Mouse (Mus musculus) cerebellum, postnatal 25 days (tissue): ENCODE data around the gene Pmpcb.

ENCODE experiments used
- DNase-seq, 2 experiments: peaks; one replicate each; pipeline ENCODE4 v3.0.0; 2021; ENCODE audit warnings: mixed read lengths in 2 of 2

Gene Pmpcb

GRCm38 (mm10) chr5:21732930-21733329 lies 4.0 kb upstream of the Pmpcb start:
- peak; percentile 51 to 61 for DNase-seq

GRCm38 (mm10) chr5:21735100-21735499 lies 1.8 kb upstream of the Pmpcb start:
- peak in 1 of 2 experiments; percentile 27 for DNase-seq

DNA sequence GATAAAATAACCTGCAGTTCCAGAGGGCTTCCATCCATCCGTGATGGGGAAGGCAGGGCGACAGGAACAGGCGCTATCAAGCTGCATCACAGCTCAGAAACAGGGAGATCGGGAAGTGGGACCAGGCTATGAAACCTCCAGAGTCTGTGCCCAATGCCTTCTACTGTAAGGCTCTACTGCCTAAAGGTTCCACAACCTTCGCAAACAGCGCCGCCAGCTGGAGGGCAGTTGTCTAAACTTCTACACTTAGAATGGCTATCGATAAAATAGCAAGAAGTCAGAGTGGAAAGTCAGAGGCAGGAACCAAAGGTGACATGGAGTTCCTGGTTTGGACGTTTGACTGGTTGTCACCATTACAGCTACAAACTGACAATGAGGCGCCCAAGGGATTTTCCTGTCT lies 1.4 kb upstream of the Pmpcb start:
- peak; percentile 46 to 83 for DNase-seq

- DNase-seq: no peak
Measured at GRCm38 (mm10) chr5:21736046-21736445, 895 bp upstream of the Pmpcb start.

DNA sequence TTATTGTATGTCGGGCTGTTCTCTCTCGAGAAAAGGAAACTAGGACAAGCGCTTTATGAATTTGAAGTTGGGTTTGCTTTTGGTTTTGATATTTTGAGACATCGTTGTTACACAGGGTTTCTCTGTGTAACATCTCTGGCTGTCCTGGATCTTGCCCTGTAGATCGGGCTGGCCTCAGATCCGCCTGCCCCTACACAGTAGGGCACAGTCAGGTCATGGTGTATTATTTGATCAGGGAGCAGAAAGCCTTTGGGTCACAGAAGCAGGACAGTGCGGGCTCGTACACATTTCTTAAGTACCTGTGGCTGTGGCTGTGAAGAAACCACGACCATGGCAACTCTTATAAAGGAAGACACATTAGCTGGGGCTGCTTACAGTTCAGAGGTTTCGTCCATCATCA lies 679 bp downstream of the Pmpcb start:
- DNase-seq: no peak

GRCm38 (mm10) chr5:21739120-21739519 lies 2.2 kb downstream of the Pmpcb start:
- no peak for DNase-seq

GRCm38 (mm10) chr5:21739881-21740280 lies 2.9 kb downstream of the Pmpcb start:
- no peak for DNase-seq

DNA sequence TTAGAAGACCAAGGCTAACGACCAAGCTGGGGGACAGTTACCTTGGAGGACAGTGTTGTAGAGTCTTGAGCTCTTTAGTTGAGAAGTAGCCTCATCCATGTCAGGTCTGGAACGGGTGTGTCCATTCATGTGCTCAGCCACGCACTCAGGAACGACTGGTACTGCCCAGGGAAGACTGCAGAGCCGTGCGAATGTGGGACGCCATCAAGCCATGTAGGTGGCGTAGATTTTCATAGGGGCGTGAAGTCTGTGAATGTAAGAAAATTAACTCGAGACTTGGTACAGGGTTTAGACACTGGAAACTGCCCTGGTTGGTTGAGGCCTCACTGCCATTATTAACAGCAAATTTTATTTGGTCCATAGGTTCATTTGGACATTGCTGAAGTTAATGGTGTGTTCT lies 6.7 kb downstream of the Pmpcb start:
- DNase-seq: no peak

- DNase-seq: no peak
Measured at GRCm38 (mm10) chr5:21744651-21745050, 7.7 kb downstream of the Pmpcb start.

DNA sequence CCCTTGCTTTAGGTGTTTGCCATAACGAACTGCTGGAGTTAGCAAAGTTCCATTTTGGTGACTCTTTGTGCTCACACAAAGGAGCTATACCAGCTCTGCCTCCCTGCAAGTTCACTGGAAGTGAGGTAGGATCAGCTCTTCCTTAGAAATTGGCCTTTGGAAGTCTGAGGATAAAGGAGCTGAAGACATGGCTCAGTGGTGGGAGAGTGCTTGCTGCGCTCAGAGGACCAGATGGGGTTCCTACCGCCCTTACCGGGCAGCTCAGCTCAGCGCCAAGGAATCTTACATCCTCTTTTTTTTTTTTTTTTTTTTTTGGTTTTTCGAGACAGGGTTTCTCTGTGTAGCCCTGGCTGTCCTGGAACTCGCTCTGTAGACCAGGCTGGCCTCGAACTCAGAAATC lies 9.0 kb downstream of the Pmpcb start:
- DNase-seq: no peak

- no peak for DNase-seq
Measured at GRCm38 (mm10) chr5:21768506-21768905, 31.6 kb downstream of the Pmpcb start.

DNA sequence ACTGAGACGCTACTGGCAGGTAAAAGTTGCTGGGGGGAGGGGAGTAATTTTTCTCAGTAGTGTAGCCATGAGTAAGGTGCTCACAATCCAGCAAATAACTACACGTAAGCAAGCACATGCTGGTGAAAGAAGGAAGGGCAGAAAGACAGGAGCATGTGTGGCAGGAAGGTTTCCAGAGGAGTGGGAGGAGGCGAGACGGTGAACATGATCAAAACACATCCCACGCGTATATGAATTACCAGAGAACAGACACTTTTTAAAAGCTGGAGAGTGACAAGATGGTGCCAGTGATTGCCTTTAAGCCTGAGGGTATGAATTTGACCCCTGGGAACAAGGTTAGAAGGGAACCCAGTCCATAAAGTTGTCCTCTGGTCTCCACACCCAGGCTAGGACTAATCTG lies 32.9 kb downstream of the Pmpcb start:
- DNase-seq: no peak

- DNase-seq: no peak
Measured at GRCm38 (mm10) chr5:21776491-21776890, 39.5 kb downstream of the Pmpcb start.

DNA sequence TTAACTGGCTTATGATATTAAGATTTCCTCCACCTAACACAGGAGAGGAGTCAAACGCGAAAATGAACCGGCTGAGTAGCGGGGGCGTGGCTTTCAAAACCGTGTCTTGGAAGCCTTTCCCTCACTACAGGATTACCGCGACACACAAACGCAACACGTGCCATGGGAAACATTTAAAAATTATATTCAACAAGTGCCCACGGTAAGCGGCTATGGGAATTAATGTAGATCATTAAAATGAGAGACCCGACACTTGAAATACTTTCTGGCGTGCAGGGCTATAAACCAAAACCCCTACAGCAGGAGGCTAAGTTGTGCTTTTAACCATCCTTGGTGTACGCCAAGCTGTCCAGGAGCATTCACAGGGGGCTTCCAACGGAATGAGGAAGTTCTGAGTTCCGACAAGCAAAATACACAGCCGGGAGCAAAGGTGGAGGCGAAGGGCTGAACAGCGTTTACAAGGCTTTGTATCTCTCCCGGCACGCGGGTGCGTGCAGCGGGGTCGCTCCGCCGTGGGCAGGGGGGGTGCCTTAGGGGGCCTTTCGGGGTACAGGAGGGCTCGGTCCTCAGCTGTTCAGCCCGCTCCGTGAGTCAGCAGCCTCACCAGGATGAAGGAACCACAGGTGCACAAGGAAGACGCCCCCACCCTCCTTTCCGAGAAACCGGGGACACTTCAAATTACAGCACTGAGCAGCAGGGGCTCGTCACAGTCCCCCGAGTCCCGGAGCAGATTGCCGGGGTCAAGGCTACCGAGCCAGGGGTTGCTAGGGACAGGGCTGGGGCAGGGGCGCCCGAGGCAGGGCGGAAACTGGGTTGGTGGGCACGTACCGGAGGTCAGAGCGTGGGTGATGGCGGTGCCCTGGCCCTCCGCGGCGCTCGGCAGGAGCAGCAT lies 47.5 kb downstream of the Pmpcb start:
- peak in 1 of 2 experiments; percentile 19 for DNase-seq

DNA sequence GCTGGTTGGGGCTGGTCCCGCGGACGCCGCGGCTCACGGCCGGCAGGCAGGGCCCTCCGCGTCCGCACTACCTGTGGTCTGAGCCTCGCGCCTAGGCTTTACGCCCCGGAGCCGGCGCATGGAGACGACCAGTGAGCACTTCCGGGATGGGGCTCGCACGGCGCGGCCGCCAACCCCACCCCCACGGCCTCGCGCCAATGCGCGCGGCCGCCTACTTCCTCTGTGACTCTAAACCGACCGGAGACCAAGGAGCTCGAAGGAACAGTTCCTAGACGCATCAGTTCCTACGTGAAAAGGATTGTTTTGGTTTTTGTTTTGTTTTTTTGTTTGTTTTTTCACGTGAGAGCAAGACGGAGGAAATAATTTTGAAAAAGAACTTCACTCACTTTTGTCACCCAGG lies 48.1 kb downstream of the Pmpcb start, which contains the start of the genes Dnajc2 and Psmc2:
Gene Dnajc2, minus strand, starts transcription at position 199 of the 400 bp plus-strand sequence.
Gene Psmc2, plus strand, starts transcription at position 231 of the 400 bp plus-strand sequence.
- DNase-seq: peak; percentile 91 to 95

DNA sequence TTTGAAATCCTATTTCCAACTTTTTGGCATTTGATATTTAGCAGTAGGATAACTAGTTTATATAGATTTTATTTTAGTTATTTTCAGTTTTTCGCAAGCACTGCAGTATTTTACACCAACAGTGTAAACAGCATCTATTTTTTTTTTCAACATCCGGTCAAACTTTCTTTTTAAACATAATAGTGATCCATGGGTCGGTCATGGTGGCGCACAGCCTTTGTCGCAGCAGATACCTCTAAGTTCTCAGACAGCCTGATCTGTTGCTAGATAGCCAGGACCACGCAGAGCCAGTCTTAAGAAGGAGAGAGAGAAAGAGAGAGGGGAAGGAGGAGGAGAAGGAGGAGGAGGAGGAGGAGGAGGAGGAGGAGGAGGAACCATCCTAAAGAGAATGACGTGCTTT lies 48.8 kb downstream of the Pmpcb start:
- DNase-seq: no peak

GRCm38 (mm10) chr5:21786258-21787185 lies 49.6 kb downstream of the Pmpcb start:
- DNase-seq: peak; percentile 94 to 95

DNA sequence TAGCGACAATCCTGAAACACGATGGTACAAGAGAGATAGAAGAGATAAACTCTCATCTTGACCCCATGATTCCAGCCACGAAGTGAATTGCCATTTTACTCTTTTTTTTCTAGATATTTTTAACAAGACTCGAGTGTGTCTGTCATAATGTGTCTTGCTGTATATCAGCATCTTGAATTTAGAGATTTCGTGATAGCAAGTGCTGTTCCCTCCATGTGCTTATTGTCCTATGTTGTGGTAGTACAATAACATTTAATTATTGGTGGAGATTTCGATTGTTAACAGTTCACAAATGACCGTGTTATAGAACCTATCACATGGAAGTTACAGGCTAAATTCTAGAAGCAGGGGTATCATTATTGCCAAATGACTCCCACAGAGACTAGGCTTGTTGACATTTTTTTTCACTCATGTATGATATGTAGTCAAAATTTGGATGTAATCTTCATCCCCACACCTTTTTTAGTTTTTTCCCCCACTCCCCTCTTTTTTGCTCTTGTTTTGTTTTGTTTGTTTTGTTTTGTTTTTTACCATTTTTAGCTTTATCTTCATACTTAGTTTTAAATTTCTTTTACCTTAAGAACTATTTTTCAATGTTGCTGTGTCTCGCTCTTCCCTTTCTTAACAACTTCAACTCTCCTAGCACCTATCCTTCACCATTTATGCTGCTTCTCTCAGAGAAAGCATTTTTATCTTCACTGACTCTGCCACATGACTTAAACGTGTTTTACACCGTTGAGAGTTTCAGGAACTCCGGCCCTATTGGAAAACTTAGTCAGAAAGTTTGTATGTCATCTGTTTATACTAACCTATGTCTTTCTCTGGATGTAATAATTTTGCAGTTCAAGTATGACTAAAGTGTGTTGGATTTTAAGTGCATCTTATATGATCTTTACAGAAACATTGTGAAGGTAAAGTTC lies 50.5 kb downstream of the Pmpcb start:
- no peak for DNase-seq

DNA sequence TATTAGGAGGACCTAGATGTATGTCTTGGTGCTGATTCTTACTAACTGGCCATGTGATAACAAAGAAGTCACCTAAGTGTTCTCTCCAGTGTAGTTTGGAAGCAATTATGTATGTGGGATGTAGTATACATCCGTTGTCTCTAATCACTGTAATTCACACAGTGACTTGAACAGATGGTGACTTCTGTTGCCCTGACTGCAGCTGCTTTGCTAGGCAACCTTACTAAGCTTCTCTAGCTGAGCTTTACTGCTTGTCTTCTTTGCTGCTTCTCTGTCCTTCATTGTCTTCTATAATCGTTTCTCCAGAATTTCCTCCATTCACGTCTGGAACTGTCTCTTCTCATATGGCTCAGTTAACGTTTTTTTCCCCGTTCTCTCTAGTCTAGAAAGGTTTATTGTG lies 52.1 kb downstream of the Pmpcb start:
- no peak for DNase-seq

DNA sequence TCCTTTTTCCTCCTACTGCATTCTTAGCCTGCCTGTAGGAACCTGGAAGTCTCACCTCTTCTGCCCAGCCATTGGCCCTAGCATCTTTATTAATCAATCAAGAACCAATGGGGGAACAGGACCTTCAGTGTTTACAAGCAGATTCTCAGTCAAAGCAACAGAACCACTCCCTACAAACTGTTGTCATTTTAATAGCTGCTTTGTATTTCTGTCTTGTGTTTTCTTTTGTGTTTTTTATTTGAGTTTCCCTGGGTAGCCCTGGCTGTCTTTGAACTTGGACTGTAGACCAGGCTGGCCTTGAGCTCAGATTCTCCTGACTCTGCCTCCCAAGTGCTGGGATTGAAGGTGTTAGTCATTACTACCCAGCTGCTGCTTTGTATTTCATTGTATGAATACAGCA lies 55.2 kb downstream of the Pmpcb start:
- DNase-seq: no peak

- DNase-seq: no peak
Measured at GRCm38 (mm10) chr5:21802907-21803306, 66.0 kb downstream of the Pmpcb start.

DNA sequence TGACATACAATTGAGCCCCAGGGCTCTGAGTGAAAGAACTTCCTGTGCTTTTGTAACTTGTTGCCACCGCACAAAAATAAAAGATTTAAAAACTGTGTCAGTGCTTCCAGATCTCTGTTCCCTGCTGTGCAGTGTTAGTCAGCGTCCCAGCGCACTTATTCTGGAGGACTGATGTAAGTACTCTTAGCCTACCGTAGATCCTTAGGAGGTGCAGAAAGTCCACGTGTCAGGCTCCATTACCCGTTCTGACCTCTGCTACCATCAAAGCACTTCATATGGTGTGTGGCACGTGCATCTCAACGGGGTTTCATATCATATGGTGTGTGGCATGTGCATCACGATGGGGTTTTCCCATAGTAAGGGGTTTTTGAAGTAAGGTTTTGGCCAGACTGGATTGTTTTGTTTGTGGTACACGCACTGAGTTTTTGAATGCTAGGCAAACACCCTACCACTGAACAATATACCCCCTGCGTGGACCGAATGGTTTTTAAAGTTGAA lies 66.8 kb downstream of the Pmpcb start:
- DNase-seq: no peak
